Mouse (Mus musculus): ENCODE results near the gene Isoc2b. TPM values are rescaled to one million over a fixed set of nuclear protein-coding genes. Genes with fewer than 3 reads are reported as not detected.
A peak's percentile ranks its signal among the peaks of the same experiment; 100 is the strongest.
"Not testable (repeated sequence)": the region's sequence is repeated elsewhere in the genome, so short reads cannot be mapped to it uniquely, and the experiment has no call there.

Isoc2b gene
- polyA plus RNA-seq, 1 experiment from 2014 or later: 3.2 TPM

- Histone ChIP-seq H3K27ac (ENCODE audit: low read length) (no peak overlapping the region), H3K36me3 (ENCODE audit: control insufficient read depth, insufficient read depth) (0 out of 2 replicates have a peak, but pooled peaks cover 2% of the 10 kb centered on the region), H3K4me2 (ENCODE audit: low read length) (no peak overlapping the region), H3K4me3 (replicated peaks; ENCODE audit: low read length) (no peak overlapping the region), H3K9me3 (ENCODE audit: control insufficient read depth, low read length) (no peaks in the 10 kb centered on the region), H3K4me1 (replicated peaks; ENCODE audit: control insufficient read depth, insufficient read depth, low read length) (no peaks in the 10 kb centered on the region), H3K27me3 (replicated peaks; ENCODE audit: control insufficient read depth, insufficient read depth, low read length) (no peaks in the 10 kb centered on the region), H3K9ac (replicated peaks; ENCODE audit: low read depth, low read length) (no peak overlapping the region)
- 72% methylated on average over 6 of the region's 6 CpGs for WGBS
- ATAC-seq: no peak
These were observed 47.7 kb downstream of the Isoc2b start for GRCm38 (mm10) chr7:4822162-4822907.

DNA sequence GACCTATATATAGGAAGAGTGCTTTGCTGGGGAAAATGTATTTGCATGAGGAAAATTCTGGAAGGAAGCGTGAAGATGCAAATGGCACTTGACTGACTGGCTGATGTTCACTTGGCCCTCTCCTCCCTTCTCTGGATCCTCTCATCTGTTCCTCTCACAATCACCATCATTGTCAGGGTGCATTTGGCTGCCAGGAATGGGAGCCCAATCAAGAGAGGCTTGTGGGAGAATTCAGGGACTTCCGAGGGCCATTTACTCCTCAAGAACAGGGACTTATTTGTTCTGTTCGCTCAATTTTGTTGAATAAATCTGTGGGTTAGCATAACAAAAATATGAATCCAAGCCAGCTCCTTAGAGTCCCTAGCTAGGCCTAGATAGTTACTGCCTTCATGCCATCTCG lies 48.4 kb downstream of the Isoc2b start:
- Histone ChIP-seq H3K36me3 (ENCODE audit: control insufficient read depth, insufficient read depth) (no peaks in the 10 kb centered on the region), H3K9ac (replicated peaks; ENCODE audit: low read depth, low read length) (no peak overlapping the region), H3K4me1 (replicated peaks; ENCODE audit: control insufficient read depth, insufficient read depth, low read length) (no peaks in the 10 kb centered on the region), H3K4me3 (replicated peaks; ENCODE audit: low read length) (no peak overlapping the region), H3K27ac (ENCODE audit: low read length) (no peak overlapping the region), H3K27me3 (replicated peaks; ENCODE audit: control insufficient read depth, insufficient read depth, low read length) (no peaks in the 10 kb centered on the region), H3K9me3 (ENCODE audit: control insufficient read depth, low read length) (no peaks in the 10 kb centered on the region), H3K4me2 (ENCODE audit: low read length) (no peak overlapping the region)
- 57% methylated on average over 4 of the region's 4 CpGs for WGBS
- ATAC-seq: no peak

- not testable (repeated sequence) for H3K27me3 ChIP-seq (replicated peaks; ENCODE audit: control insufficient read depth, insufficient read depth, low read length); ATAC-seq; H3K36me3 ChIP-seq (ENCODE audit: control insufficient read depth, insufficient read depth); H3K27ac ChIP-seq (ENCODE audit: low read length); H3K4me3 ChIP-seq (replicated peaks; ENCODE audit: low read length); H3K4me2 ChIP-seq (ENCODE audit: low read length); H3K9me3 ChIP-seq (ENCODE audit: control insufficient read depth, low read length); H3K9ac ChIP-seq (replicated peaks; ENCODE audit: low read depth, low read length); H3K4me1 ChIP-seq (replicated peaks; ENCODE audit: control insufficient read depth, insufficient read depth, low read length)
- WGBS: 92% methylated on average over 7 of the region's 7 CpGs
These were observed 49.1 kb downstream of the Isoc2b start for GRCm38 (mm10) chr7:4820925-4821324.

DNA sequence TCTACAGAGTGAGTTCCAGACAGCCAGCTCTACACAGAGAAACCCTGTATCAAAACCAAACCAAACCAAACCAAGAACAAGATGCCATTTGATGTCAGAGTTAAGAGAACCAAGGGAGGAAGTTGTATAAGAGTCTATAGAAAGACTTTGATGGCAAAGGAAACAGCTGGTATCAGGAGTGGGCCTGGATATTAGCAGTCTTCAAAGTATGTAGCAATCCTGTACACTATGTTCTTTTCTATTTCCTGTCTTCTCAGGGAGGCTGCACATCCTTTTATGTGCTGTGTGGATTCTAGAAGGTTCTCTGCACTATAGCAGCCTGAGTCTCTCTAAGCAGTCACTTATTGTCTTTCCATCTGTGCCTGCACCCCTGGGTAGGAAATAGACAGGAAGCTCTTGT lies 53.5 kb downstream of the Isoc2b start:
- no peak for ATAC-seq

DNA sequence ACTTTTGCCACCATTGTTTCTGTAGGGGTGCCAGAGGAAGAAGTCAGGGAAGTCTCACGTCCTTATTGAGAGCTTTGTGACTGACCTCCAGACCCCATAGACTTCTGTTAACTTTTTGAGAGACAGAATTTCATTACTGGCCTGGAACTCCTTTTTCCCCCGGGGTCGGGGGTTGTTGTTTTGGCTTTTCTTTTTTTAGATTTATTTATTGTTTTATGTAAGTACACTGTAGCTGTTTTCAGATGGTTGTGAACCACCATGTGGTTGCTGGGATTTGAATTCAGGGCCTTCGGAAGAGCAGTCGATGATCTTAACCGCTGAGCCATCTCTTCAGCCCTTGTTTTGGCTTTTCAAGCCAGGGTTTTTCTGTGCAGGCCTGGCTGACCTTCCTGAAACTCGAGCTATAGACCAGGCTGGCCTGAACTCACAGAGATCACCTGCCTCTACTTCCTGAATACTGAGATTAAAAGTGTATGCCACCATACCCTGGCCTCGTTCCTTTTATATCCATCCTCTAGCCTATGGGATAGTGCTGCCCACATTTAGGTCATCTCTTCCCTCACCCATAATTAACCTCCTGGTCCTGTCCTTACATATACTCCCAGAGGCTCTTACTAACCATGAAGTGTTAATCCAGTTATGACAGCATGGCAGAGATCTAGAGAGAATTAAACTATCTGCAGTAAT lies 56.8 kb downstream of the Isoc2b start:
- Histone ChIP-seq H3K27me3 (replicated peaks; ENCODE audit: control insufficient read depth, insufficient read depth, low read length) (no peaks in the 10 kb centered on the region), H3K4me2 (ENCODE audit: low read length) (peak overlapping the region; percentile 65), H3K9me3 (ENCODE audit: control insufficient read depth, low read length) (no peaks in the 10 kb centered on the region), H3K4me1 (replicated peaks; ENCODE audit: control insufficient read depth, insufficient read depth, low read length) (peaks cover 28% of the 10 kb centered on the region), H3K9ac (replicated peaks; ENCODE audit: low read depth, low read length) (peak overlapping the region; percentile 84), H3K4me3 (replicated peaks; ENCODE audit: low read length) (peak overlapping the region; percentile 75), H3K36me3 (ENCODE audit: control insufficient read depth, insufficient read depth) (peaks cover 3% of the 10 kb centered on the region; the same call in 1 of the 2 replicates), H3K27ac (ENCODE audit: low read length) (peak overlapping the region; percentile 94)
- no peak for ATAC-seq
- 27% methylated on average over 8 of the region's 8 CpGs for WGBS

More for the DNA sequence above, 53.5 kb downstream of the Isoc2b start:
- H3K27me3 ChIP-seq (replicated peaks; ENCODE audit: control insufficient read depth, insufficient read depth, low read length): no peaks in the 10 kb centered on the region
- H3K4me3 ChIP-seq (replicated peaks; ENCODE audit: low read length): no peak overlapping the region
- no peaks in the 10 kb centered on the region for H3K9me3 ChIP-seq (ENCODE audit: control insufficient read depth, low read length)
- H3K9ac ChIP-seq (replicated peaks; ENCODE audit: low read depth, low read length): no peak overlapping the region
- peaks cover 7% of the 10 kb centered on the region for H3K4me1 ChIP-seq (replicated peaks; ENCODE audit: control insufficient read depth, insufficient read depth, low read length)
- no peak overlapping the region for H3K4me2 ChIP-seq (ENCODE audit: low read length)
- no peak overlapping the region for H3K27ac ChIP-seq (ENCODE audit: low read length)
- no peaks in the 10 kb centered on the region for H3K36me3 ChIP-seq (ENCODE audit: control insufficient read depth, insufficient read depth)

DNA sequence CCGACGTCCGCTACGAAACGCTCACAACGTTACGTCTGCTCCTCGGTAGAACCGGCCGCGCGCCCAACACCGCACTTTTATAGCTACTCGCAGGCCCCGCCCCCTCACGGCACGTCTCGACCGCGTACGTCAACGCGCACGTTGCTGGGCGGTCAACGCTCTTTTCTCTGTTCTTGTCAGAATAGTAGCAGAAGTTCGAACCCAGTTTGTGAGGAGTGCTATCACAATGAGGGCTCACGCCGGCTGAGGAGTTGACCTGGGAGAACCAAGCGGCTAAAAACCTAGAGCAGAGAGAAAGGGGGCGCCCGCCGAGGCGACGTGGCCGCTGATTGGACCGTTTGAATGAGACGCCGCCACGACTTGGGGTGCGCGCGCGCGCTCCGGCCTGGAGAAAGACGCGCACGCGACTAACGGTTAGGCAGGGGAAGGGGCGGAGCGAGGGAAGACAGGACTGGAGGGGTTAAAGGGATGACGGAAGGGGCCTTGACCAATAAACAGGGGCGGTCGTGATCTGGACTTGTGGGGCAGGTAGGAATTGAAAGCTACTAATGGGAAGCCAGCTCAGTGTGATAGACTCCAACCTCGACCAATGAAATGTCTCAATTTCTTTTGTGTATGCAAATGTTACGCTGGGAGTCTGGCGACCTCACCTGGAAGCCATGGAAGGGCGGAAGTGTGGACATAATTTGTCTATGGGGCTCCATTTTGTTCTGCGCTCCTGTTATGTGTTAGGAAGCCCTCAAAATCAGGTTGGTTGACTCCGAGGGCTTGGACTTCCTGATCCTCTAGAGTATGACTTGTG lies 57.6 kb downstream of the Isoc2b start, which contains the start of gene Ube2s:
Gene Ube2s (minus strand): TSS at position 288 of the 802 bp plus-strand sequence.
- H3K4me1 ChIP-seq (replicated peaks; ENCODE audit: control insufficient read depth, insufficient read depth, low read length): peaks cover 28% of the 10 kb centered on the region
- peak within 1 kb of the TSS; percentile 75 for H3K4me3 ChIP-seq (replicated peaks; ENCODE audit: low read length)
- under 1% methylated on average over 62 of the region's 62 CpGs for WGBS
- peak; percentile 99 for ATAC-seq
- H3K27ac ChIP-seq (ENCODE audit: low read length): peak within 1 kb of the TSS; percentile 94
- no peaks in the 10 kb centered on the region for H3K27me3 ChIP-seq (replicated peaks; ENCODE audit: control insufficient read depth, insufficient read depth, low read length)
- H3K9ac ChIP-seq (replicated peaks; ENCODE audit: low read depth, low read length): peak within 1 kb of the TSS; percentile 84
- peak within 1 kb of the TSS; percentile 90 for H3K4me2 ChIP-seq (ENCODE audit: low read length)
- no peaks in the 10 kb centered on the region for H3K9me3 ChIP-seq (ENCODE audit: control insufficient read depth, low read length)
- peaks cover 4% of the 10 kb centered on the region; the same call in 1 of the 2 replicates for H3K36me3 ChIP-seq (ENCODE audit: control insufficient read depth, insufficient read depth)

GRCm38 (mm10) chr7:4811842-4812302 lies 58.2 kb downstream of the Isoc2b start:
- Histone ChIP-seq H3K4me1 (replicated peaks; ENCODE audit: control insufficient read depth, insufficient read depth, low read length) (peaks cover 28% of the 10 kb centered on the region), H3K27ac (ENCODE audit: low read length) (peak overlapping the region; percentile 94), H3K36me3 (ENCODE audit: control insufficient read depth, insufficient read depth) (peaks cover 10% of the 10 kb centered on the region; the same call in 1 of the 2 replicates), H3K4me3 (replicated peaks; ENCODE audit: low read length) (peak overlapping the region; percentile 75), H3K9ac (replicated peaks; ENCODE audit: low read depth, low read length) (peak overlapping the region; percentile 84), H3K4me2 (ENCODE audit: low read length) (peak overlapping the region; percentile 90), H3K27me3 (replicated peaks; ENCODE audit: control insufficient read depth, insufficient read depth, low read length) (no peaks in the 10 kb centered on the region), H3K9me3 (ENCODE audit: control insufficient read depth, low read length) (no peaks in the 10 kb centered on the region)
- WGBS: under 1% methylated on average over 28 of the region's 36 CpGs
- ATAC-seq: no peak

DNA sequence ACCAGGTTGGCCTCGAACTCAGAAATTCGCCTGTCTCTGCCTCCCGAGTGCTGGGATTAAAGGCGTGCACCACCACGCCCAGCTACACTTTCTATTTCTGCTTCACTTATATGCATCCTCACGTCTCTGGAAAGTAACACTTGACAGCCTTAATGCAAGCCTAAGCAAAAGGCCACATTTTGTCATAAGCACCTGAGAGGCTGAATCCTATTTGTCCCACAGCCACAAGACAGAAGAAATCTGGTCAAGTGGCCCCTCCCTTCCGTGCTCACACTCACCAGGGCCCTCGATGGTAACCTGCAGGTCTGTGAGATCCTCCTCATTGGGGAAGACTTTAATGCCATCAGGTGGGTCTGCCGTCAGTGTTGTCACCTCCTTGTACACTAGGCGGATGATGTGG lies 58.9 kb downstream of the Isoc2b start:
- H3K27ac ChIP-seq (ENCODE audit: low read length); ATAC-seq; H3K36me3 ChIP-seq (ENCODE audit: control insufficient read depth, insufficient read depth); H3K27me3 ChIP-seq (replicated peaks; ENCODE audit: control insufficient read depth, insufficient read depth, low read length); H3K9me3 ChIP-seq (ENCODE audit: control insufficient read depth, low read length): not testable (repeated sequence)
- peak overlapping the region; percentile 84 for H3K9ac ChIP-seq (replicated peaks; ENCODE audit: low read depth, low read length)
- WGBS: 36% methylated on average over 10 of the region's 10 CpGs
- H3K4me3 ChIP-seq (replicated peaks; ENCODE audit: low read length): peak overlapping the region; percentile 75
- peak overlapping the region; percentile 90 for H3K4me2 ChIP-seq (ENCODE audit: low read length)
- peaks cover 28% of the 10 kb centered on the region for H3K4me1 ChIP-seq (replicated peaks; ENCODE audit: control insufficient read depth, insufficient read depth, low read length)

GRCm38 (mm10) chr7:4806716-4807115 lies 63.3 kb downstream of the Isoc2b start:
- no peak overlapping the region for H3K9ac ChIP-seq (replicated peaks; ENCODE audit: low read depth, low read length)
- WGBS: 89% methylated on average over 7 of the region's 7 CpGs
- no peaks in the 10 kb centered on the region for H3K9me3 ChIP-seq (ENCODE audit: control insufficient read depth, low read length)
- no peak overlapping the region for H3K4me3 ChIP-seq (replicated peaks; ENCODE audit: low read length)
- peaks cover 13% of the 10 kb centered on the region for H3K36me3 ChIP-seq (ENCODE audit: control insufficient read depth, insufficient read depth)
- ATAC-seq: peak; percentile 42; the same call in 1 of the 2 replicates
- no peak overlapping the region for H3K27ac ChIP-seq (ENCODE audit: low read length)
- no peak overlapping the region for H3K4me2 ChIP-seq (ENCODE audit: low read length)
- peaks cover 20% of the 10 kb centered on the region for H3K4me1 ChIP-seq (replicated peaks; ENCODE audit: control insufficient read depth, insufficient read depth, low read length)
- no peaks in the 10 kb centered on the region for H3K27me3 ChIP-seq (replicated peaks; ENCODE audit: control insufficient read depth, insufficient read depth, low read length)
